Mouse (Mus musculus) liver, embryonic 15.5 days (tissue): ENCODE data around the gene Zfp984. TPM values are rescaled to one million over a fixed set of nuclear protein-coding genes. Genes with fewer than 3 reads are reported as not detected.
"Not testable (repeated sequence)": the region's sequence is repeated elsewhere in the genome, so short reads cannot be mapped to it uniquely, and the experiment has no call there.

ENCODE experiments used
- ATAC-seq: fragments of 200-750 bp; cut with Nextera tagmentation; 2 replicates; pipeline ENCODE4 v1.8.0; 2017; ENCODE audit warnings: moderate number of reproducible peaks, mild to moderate bottlenecking, moderate library complexity; ENCODE audit not compliant: insufficient read depth
- H3K27ac ChIP-seq: fragments of 300-500 bp; sonication (generic); replicated peaks from 2 replicates; pipeline ENCODE4 v1.5.1; 2015; ENCODE audit warnings: mild to moderate bottlenecking, inconsistent platforms
- H3K27me3 ChIP-seq: fragments of 300-500 bp; sonication (generic); 2 replicates; pipeline ENCODE4 v1.6.1; 2015; ENCODE audit warnings: mild to moderate bottlenecking, inconsistent platforms
- H3K36me3 ChIP-seq: fragments of 300-500 bp; sonication (generic); replicated peaks from 2 replicates; pipeline ENCODE4 v1.6.1; 2015; ENCODE audit warnings: moderate library complexity, mild to moderate bottlenecking, inconsistent platforms
- H3K4me1 ChIP-seq: fragments of 300-500 bp; sonication (generic); replicated peaks from 2 replicates; pipeline ENCODE4 v1.6.1; 2015; ENCODE audit warnings: inconsistent platforms
- H3K4me2 ChIP-seq: fragments of 300-500 bp; sonication (generic); 2 replicates; pipeline ENCODE4 v1.6.1; 2015; ENCODE audit warnings: moderate library complexity, mild to moderate bottlenecking, inconsistent platforms
- H3K4me3 ChIP-seq: fragments of 300-500 bp; sonication (generic); replicated peaks from 2 replicates; pipeline ENCODE4 v1.5.1; 2015; ENCODE audit warnings: mild to moderate bottlenecking, inconsistent platforms
- H3K9ac ChIP-seq: fragments of 300-500 bp; sonication (generic); 2 replicates; pipeline ENCODE4 v1.6.1; 2015; ENCODE audit warnings: moderate library complexity, mild to moderate bottlenecking, inconsistent platforms
- H3K9me3 ChIP-seq: fragments of 300-500 bp; sonication (generic); replicated peaks from 2 replicates; pipeline ENCODE4 v1.6.1; 2016; ENCODE audit warnings: inconsistent platforms
- WGBS: fragments of 180-500 bp; shearing (Covaris S2); methylation state at CpG from one replicate; pipeline ENCODE4 v1.1.7; 2015; ENCODE audit warnings: mixed read lengths; ENCODE audit not compliant: insufficient replicate concordance; 5-methylcytosine and 5-hydroxymethylcytosine counted together
- polyA plus RNA-seq: library from polyadenylated mRNA; unstranded; fragments of >200 nt; fragmentation: Nextera tagmentation; extraction: Ambion mirVana; gene quantifications from 2 replicates; pipeline ENCODE4 v1.2.1, GENCODE M21; 2015

Gene Zfp984
- polyA plus RNA-seq, 1 experiment from 2014 or later, result 3.9 TPM

DNA sequence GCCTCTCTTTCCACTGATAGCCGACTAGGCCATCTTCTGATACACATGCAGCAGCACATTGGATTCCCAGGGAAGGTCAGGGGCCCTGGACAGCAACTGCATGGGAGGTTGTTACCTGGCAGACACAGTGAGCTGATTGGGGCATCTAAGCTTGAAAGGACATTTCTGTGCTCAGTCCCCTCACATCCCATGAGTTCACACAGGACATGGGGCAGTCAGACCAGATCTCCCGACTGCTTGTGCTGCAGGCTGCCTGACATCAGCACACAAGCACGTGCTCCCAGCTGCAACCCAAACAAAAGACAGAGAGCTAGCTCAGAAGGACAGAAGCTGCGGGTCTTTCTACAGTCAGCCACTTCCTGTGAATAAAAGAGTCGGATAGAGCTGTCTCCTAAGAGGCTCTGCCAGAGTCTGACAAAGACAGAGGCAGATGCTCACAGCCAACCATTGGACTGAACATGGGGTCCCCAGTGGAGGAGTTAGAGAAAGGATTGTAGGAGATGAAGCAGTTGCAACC, 3.7 kb upstream of the Zfp984 start:
- no peak overlapping the region for H3K27ac ChIP-seq
- H3K9me3 ChIP-seq, result no peaks in the 10 kb centered on the region
- H3K36me3 ChIP-seq, result no peaks in the 10 kb centered on the region
- no peak for ATAC-seq
- H3K27me3 ChIP-seq, result no peaks in the 10 kb centered on the region
- no peak overlapping the region for H3K9ac ChIP-seq
- H3K4me1 ChIP-seq, result peaks cover 9% of the 10 kb centered on the region
- H3K4me3 ChIP-seq, result no peak overlapping the region
- no peak overlapping the region for H3K4me2 ChIP-seq
- 32% methylated on average over 5 of the region's 5 CpGs for WGBS

DNA sequence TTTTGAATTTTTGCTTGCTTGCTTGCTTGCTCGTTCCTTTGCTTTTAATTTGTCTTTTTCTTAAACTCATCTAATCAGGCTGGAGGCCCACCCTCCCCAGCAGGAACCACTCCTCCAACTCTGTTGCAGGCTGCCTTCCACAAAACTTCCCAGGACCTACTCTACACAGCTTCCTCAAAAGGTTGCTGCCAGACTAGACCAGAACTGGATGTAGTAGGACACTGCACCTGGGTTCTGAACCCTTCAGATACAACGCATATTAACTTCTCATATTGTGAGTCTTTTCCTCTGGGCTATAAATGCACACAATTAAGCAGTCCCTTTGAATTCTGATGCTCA, 347 bp upstream of the Zfp984 start:
- ATAC-seq, H3K27ac ChIP-seq, H3K9ac ChIP-seq, H3K9me3 ChIP-seq, H3K27me3 ChIP-seq, H3K36me3 ChIP-seq: not testable (repeated sequence)
- 43% methylated on average over 2 of the region's 2 CpGs for WGBS
- peaks cover 10% of the 10 kb centered on the region for H3K4me1 ChIP-seq
- peak overlapping the region; percentile 64 for H3K4me3 ChIP-seq
- H3K4me2 ChIP-seq, result peak overlapping the region; percentile 80

DNA sequence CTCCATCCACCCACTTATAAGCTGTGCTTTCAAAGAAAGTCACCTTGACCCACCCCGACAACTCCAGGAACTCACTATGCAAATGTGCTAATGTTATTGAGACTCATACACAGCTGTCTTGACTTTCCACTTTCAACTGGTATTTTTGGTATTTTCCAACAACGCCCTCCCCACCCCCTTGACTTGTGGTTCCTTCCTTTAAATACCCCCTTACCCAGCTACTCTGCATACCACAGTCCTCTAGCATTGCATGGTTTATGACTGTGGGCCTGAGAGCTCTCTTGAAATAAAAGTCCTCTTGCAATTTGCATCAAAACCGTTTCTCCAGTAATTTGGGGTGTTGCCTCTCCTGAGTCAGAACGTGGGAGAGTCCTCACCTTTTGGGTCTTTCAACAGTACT, 1.1 kb downstream of the Zfp984 start:
- 56% methylated on average over 4 of the region's 4 CpGs for WGBS
- ATAC-seq, result not testable (repeated sequence)

DNA sequence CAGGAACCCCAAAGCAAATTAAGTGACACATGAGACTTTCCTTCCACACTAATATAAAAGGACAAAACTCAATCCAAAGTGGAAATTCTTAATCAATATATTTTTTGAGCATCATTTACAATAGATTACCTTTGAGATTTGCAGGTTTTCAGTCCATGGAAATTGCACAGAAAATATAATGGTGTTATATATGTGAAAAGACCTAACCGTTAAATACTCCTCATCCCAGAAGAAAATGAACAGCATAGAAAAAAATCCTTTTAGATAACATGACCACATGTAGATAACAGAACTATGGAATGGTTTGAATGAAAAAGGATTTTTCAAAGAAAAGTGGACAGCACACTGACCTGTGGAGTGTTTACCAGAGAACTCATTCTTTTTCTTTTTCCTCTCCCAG, 14.3 kb downstream of the Zfp984 start:
- not testable (repeated sequence) for H3K27ac ChIP-seq, H3K4me3 ChIP-seq, H3K4me1 ChIP-seq, H3K9ac ChIP-seq, ATAC-seq, H3K27me3 ChIP-seq, H3K9me3 ChIP-seq, H3K36me3 ChIP-seq, H3K4me2 ChIP-seq
- 71% methylated on average over 1 of the region's 1 CpGs for WGBS

More for the DNA sequence above, 1.1 kb downstream of the Zfp984 start:
- H3K4me3 ChIP-seq, result peak overlapping the region; percentile 64
- not testable (repeated sequence) for H3K27ac ChIP-seq, H3K9me3 ChIP-seq, H3K9ac ChIP-seq, H3K27me3 ChIP-seq
- peaks cover 10% of the 10 kb centered on the region for H3K4me1 ChIP-seq
- peak overlapping the region; percentile 80 for H3K4me2 ChIP-seq
- peaks cover 12% of the 10 kb centered on the region for H3K36me3 ChIP-seq

DNA sequence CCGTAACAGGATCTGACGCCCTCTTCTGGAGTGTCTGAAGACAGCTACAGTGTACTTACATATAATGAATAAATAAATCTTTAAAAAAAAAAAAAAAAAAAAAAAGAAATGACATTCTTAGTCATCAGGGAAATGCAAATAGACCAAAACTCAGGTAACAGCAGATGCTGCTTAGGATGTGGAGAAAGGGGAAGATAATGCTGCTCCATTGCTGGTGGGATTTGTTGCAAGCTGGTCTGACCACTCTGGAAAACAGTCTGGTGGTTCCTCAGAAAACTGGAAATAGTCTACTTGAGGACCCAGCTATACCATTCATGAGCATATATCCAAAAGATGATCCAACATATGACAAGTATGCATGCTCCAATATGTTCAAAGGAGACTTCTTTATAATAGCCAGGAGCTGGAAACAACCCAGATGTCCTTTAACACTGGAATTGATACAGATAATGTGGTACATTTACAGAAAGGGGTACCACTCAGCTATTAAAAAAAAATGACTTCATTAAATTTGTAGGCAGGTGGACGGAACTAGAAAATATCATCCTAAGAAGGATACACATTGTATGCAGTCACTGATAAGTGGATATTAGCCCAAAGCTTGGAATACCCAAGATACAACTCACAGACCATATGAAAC, 15.4 kb downstream of the Zfp984 start:
- H3K36me3 ChIP-seq, H3K27ac ChIP-seq, H3K9me3 ChIP-seq, H3K4me3 ChIP-seq, ATAC-seq, H3K9ac ChIP-seq, H3K4me2 ChIP-seq, H3K27me3 ChIP-seq, H3K4me1 ChIP-seq: not testable (repeated sequence)
- WGBS, result 79% methylated on average over 3 of the region's 3 CpGs

DNA sequence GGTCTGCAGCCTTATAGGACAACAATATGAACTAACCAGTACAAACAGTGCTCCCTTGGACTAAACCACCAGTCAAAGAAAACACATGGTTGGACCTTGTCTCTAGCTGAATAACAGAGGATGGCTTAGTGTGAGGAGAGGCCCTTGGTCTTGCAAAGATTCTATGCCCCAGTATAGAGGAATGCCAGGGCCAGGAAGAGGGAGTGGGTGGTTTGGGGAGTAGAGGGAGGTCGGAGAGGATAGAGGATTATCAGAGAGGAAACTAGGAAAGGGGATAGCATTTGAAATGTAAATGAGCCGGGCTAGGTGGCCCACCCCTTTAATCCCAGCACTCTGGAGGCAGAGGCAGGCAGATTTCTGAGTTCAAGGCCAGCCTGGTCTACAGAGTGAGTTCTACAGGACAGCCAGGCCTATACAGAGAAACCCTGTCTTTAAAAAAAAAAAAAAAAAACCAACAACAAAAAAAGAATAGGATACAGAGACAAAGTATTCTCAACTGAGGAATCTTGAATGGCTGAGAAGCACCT, 16.1 kb downstream of the Zfp984 start:
- not testable (repeated sequence) for H3K27ac ChIP-seq, H3K9ac ChIP-seq, H3K4me3 ChIP-seq, H3K9me3 ChIP-seq, H3K4me2 ChIP-seq, ATAC-seq, H3K27me3 ChIP-seq, H3K4me1 ChIP-seq, H3K36me3 ChIP-seq
- 46% methylated on average over 2 of the region's 2 CpGs for WGBS

DNA sequence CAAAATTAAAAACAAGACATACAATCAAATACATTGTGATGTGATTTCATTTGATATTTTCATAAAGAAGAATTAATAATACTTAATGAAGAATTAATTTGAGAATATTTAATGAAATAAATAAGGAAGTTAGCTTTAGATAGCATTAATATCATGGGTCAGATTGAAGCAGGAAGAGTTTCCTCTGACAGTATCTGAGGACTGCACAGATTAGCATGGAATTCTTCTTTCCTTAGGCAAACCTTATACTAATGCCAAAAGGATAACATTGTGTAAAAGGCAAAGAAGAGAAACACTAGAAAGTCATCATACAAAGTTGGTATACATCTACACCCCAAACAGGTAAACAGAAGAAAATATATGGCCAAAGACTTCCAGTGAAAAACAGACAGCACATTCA, 17.9 kb downstream of the Zfp984 start:
- H3K9me3 ChIP-seq, ATAC-seq, H3K4me1 ChIP-seq, H3K4me2 ChIP-seq, H3K27ac ChIP-seq, H3K27me3 ChIP-seq, H3K9ac ChIP-seq, H3K4me3 ChIP-seq, H3K36me3 ChIP-seq: not testable (repeated sequence)

DNA sequence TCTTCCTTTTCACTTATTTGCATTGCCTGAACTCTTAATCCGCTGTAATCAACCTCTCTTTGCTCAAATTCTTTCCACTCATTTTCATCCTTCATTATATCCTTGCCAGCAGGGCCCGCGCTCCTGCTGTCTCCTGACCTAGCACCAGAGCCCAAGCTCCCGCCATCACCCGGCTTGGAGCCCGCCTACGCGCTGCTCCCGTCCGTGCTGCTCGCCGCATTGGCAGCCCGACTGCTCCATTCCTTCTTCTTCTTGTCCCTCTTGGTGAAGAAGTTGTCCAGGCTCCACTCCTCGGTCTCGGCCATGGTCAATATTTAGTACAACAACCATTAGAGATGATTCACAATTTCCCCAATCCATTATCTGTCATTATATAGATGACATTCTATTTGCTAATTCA, 63.3 kb downstream of the Zfp984 start:
- not testable (repeated sequence) for H3K4me3 ChIP-seq, H3K27ac ChIP-seq, ATAC-seq, H3K4me2 ChIP-seq, H3K27me3 ChIP-seq, H3K4me1 ChIP-seq, H3K9ac ChIP-seq, H3K36me3 ChIP-seq, H3K9me3 ChIP-seq
- WGBS, result 82% methylated on average over 14 of the region's 15 CpGs

DNA sequence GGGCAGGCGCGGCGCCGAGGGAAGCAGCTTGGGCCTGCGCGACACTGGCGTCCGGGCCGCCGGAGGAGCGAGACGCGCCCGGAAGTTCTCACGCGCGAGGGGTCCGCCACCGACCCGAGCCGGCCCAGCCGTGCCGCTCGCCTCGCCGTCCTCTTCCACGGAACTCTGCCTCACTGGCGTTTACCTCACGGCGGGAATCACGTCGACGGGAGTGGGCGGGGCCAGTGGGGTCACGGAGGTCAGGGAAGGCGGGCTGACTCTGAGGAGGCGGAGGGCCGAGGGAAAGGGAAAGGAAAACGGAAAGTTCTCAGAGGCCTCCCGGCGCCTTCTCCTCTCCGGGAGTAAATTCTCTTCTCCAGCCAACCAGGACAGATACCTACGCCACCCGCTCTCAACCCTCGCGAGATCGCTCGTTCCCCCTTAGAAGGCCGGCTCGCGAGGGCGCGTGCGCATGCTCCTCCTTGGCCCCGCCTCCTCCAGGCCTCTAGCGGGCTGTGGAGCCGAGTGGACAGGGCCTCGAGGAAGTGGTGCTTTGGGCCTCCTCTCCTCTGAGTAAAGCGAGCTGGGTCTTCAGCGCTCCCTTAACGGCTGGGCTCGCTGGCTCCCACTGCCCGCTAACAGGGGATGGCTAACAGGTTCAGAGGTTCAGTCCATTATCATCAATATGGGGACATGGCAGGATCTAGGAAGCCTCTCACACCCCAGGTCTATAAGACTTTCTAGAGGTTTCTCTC, 70.8 kb downstream of the Zfp984 start:
- ATAC-seq, H3K4me1 ChIP-seq, H3K36me3 ChIP-seq, H3K9ac ChIP-seq, H3K27ac ChIP-seq, H3K9me3 ChIP-seq, H3K27me3 ChIP-seq: not testable (repeated sequence)
- 22% methylated on average over 63 of the region's 63 CpGs for WGBS
- Histone ChIP-seq H3K4me3 (peak overlapping the region; percentile 44), H3K4me2 (peak overlapping the region; percentile 64)
